Mouse (Mus musculus): ENCODE data around the gene Gm10277. TPM values are rescaled to one million over a fixed set of nuclear protein-coding genes. Genes with fewer than 3 reads are reported as not detected.

Gene Gm10277
- total and polyA plus RNA-seq, 3 experiments = 0.10 TPM; not detected in 2

GRCm38 (mm10) chr11:77791241-77791727 lies 3.7 kb upstream of the Gm10277 start:
- no peak overlapping the region for H3K4me3 ChIP-seq (replicated peaks in 1 of 3; ENCODE audit: low read depth in 2 of 3, low read length in 2 of 3, poor library complexity in 1 of 3)
- DNase-seq (ENCODE audit: extremely low read depth) = no peak

DNA sequence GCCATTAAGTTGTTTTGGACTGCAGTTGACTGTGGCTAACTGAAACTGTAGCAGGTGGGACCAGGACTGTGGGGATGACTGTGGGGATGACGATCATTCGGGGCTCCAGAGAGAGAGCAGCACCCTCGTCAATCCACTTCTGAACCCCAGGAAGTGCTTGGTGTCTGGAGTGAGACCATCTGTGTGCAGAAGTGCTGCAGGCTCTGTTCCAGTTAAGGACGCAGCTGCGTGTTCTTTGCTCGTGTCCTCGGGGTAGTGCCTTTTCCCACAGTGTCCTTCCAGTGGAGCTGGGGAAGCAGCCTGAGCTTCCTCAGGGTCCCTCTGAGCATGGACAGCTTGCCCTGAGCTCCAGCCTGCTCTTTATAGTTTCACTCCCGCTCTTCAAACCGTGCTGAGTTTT lies 2.7 kb upstream of the Gm10277 start:
- TF ChIP-seq RAD21 (IDR thresholded peaks at IDR 0.05; ENCODE audit: low read depth, low read length) = no peak
- TF ChIP-seq ETS1 (conservative IDR thresholded peaks at IDR 0.05; ENCODE audit: low read depth, low read length) = no peak
- no peak for TF ChIP-seq POLR2AphosphoS2 (IDR thresholded peaks at IDR 0.05; ENCODE audit: low read depth, low read length)
- no peak for TF ChIP-seq IRF4 (IDR thresholded peaks at IDR 0.05; ENCODE audit: low read depth, low read length)
- TF ChIP-seq RCOR1 (conservative IDR thresholded peaks at IDR 0.05; ENCODE audit: low read depth, low read length) = no peak
- no peak for TF ChIP-seq KAT2A (IDR thresholded peaks at IDR 0.05; ENCODE audit: insufficient replicate concordance, low read length)
- no peak for TF ChIP-seq MAFK (IDR thresholded peaks at IDR 0.05; ENCODE audit: insufficient replicate concordance, low read length)
- no peak for TF ChIP-seq GABPA (IDR thresholded peaks at IDR 0.05; ENCODE audit: insufficient replicate concordance, low read depth, low read length)
- TF ChIP-seq BHLHE40 (IDR thresholded peaks at IDR 0.05; ENCODE audit: low read depth, low read length) = no peak
- TF ChIP-seq ZC3H11A (IDR thresholded peaks at IDR 0.05; ENCODE audit: low read depth, low read length) = no peak
- no peak for TF ChIP-seq TCF12 (IDR thresholded peaks at IDR 0.05; ENCODE audit: low read depth, low read length)
- TF ChIP-seq NRF1 (IDR thresholded peaks at IDR 0.05; ENCODE audit: low read depth, low read length) = no peak
- no peak for TF ChIP-seq MAZ (IDR thresholded peaks at IDR 0.05; ENCODE audit: low read depth, low read length)
- no peak for TF ChIP-seq ELF1 (IDR thresholded peaks at IDR 0.05; ENCODE audit: low read depth, low read length)
- no peak for TF ChIP-seq E2F4 (IDR thresholded peaks at IDR 0.05; ENCODE audit: insufficient replicate concordance, low read depth, low read length)
- no peak for TF ChIP-seq MEF2A (IDR thresholded peaks at IDR 0.05; ENCODE audit: borderline replicate concordance, low read depth, low read length)
- no peak for TF ChIP-seq CHD2 (IDR thresholded peaks at IDR 0.05; ENCODE audit: low read length)
- no peak for TF ChIP-seq NELFE (IDR thresholded peaks at IDR 0.05; ENCODE audit: low read depth, low read length)
- no peak for DNase-seq (ENCODE audit: extremely low read depth)

More at GRCm38 (mm10) chr11:77791241-77791727, 3.7 kb upstream of the Gm10277 start:
- no peak overlapping the region for H3K9ac ChIP-seq (ENCODE audit: insufficient read depth, low read depth)
- H3K9me3 ChIP-seq (replicated peaks; ENCODE audit: low read length) = no peaks in the 10 kb centered on the region
- dilution Hi-C loops (cut with MboI; ENCODE audit: extremely low pct_ligation_motif_present, extremely low pct_unique_long_range_greater_than_20kb, low sequenced_read_pairs) = no loop called here
- TF ChIP-seq USF1 (IDR thresholded peaks at IDR 0.05; ENCODE audit: low read depth, low read length) (peak; percentile 9; the same call in 1 of the 2 replicates), HCFC1 (IDR thresholded peaks at IDR 0.05; ENCODE audit: low read depth, low read length) (no peak)
- H3K4me1 ChIP-seq (ENCODE audit: control insufficient read depth in 1 of 2, insufficient read depth in 2 of 2) = peaks cover 10 to 51% of the 10 kb centered on the region in 2 experiments
- no peaks in the 10 kb centered on the region for H3K79me2 ChIP-seq (replicated peaks; ENCODE audit: control insufficient read depth, extremely low read depth, insufficient read depth, poor library complexity, severe bottlenecking)
- in situ Hi-C loops (cut with MboI; ENCODE audit: low pct_ligation_motif_present, low pct_unique_long_range_greater_than_20kb, low sequenced_read_pairs) = loop anchor here (10.0 to 25.0 kb wide), 2 partner anchors 276 to 679 kb away; partner anchors contain the start of genes Abhd15, Gm10392 and Trp53i13
- no peak overlapping the region for H3K27ac ChIP-seq (ENCODE audit: insufficient read depth, low read depth)
- no peak overlapping the region for H3K4me2 ChIP-seq (ENCODE audit: insufficient read depth, low read depth, poor library complexity, severe bottlenecking)
- no peaks in the 10 kb centered on the region for H3K27me3 ChIP-seq (replicated peaks)
- peaks cover 0 to 2% of the 10 kb centered on the region in 2 experiments for H3K36me3 ChIP-seq (replicated peaks in 1 of 2; ENCODE audit: control insufficient read depth in 1 of 2, insufficient read depth in 1 of 2, low read length in 1 of 2)

More for the DNA sequence above, 2.7 kb upstream of the Gm10277 start:
- Histone ChIP-seq H3K79me2 (replicated peaks; ENCODE audit: control insufficient read depth, extremely low read depth, insufficient read depth, poor library complexity, severe bottlenecking) (no peaks in the 10 kb centered on the region), H3K9ac (ENCODE audit: insufficient read depth, low read depth) (no peak overlapping the region), H3K36me3 (replicated peaks in 1 of 2; ENCODE audit: control insufficient read depth in 1 of 2, insufficient read depth in 1 of 2, low read length in 1 of 2) (peaks cover 0 to 2% of the 10 kb centered on the region in 2 experiments), H3K27ac (ENCODE audit: insufficient read depth, low read depth) (no peak overlapping the region), H3K4me1 (ENCODE audit: control insufficient read depth in 1 of 2, insufficient read depth in 2 of 2) (peaks cover 17 to 61% of the 10 kb centered on the region in 2 experiments), H3K4me3 (replicated peaks in 1 of 3; ENCODE audit: low read depth in 2 of 3, low read length in 2 of 3, poor library complexity in 1 of 3) (no peak overlapping the region), H3K27me3 (replicated peaks) (no peaks in the 10 kb centered on the region), H3K9me3 (replicated peaks; ENCODE audit: low read length) (no peaks in the 10 kb centered on the region), H3K4me2 (ENCODE audit: insufficient read depth, low read depth, poor library complexity, severe bottlenecking) (no peak overlapping the region)
- dilution Hi-C loops (cut with MboI; ENCODE audit: extremely low pct_ligation_motif_present, extremely low pct_unique_long_range_greater_than_20kb, low sequenced_read_pairs) (no loop called here), in situ Hi-C loops (cut with MboI; ENCODE audit: low pct_ligation_motif_present, low pct_unique_long_range_greater_than_20kb, low sequenced_read_pairs) (loop anchor here (10.0 to 25.0 kb wide), 2 partner anchors 275 to 678 kb away; partner anchors contain the start of genes Abhd15, Gm10392 and Trp53i13)

Measured in CH12.LX (cell line).